Mouse (Mus musculus): ENCODE measurements around the gene Cd70.

GRCm38 (mm10) chr17:57123192-57124118 is 26.1 kb downstream of the Cd70 start:
- TF ChIP-seq EP300 (optimal IDR thresholded peaks at IDR 0.05) (no peak), CTCF (IDR thresholded peaks at IDR 0.05; ENCODE audit: low read depth) (no peak)
